Mouse (Mus musculus): ENCODE measurements around the gene Iqschfp. TPM values are rescaled to one million over a fixed set of nuclear protein-coding genes. Genes with fewer than 3 reads are reported as not detected.
A peak's percentile ranks its signal among the peaks of the same experiment; 100 is the strongest.

Iqschfp gene
- polyA plus RNA-seq, 1 experiment from 2014 or later: not detected

GRCm38 (mm10) chr3:68045475-68046416 is 153.7 kb downstream of the Iqschfp start:
- H3K9ac ChIP-seq (ENCODE audit: low read length): no peak overlapping the region
- no peak overlapping the region for H3K4me2 ChIP-seq (ENCODE audit: low read depth, low read length)
- no peak overlapping the region for H3K4me3 ChIP-seq (ENCODE audit: low read length)
- no peak overlapping the region for H3K27ac ChIP-seq (ENCODE audit: low read length)
- no peaks in the 10 kb centered on the region for H3K4me1 ChIP-seq (replicated peaks; ENCODE audit: control insufficient read depth, insufficient read depth, low read length)
- H3K9me3 ChIP-seq (ENCODE audit: control insufficient read depth, low read length): no peaks in the 10 kb centered on the region
- no peaks in the 10 kb centered on the region for H3K36me3 ChIP-seq (ENCODE audit: control insufficient read depth, insufficient read depth, low read length)
- no peaks in the 10 kb centered on the region for H3K27me3 ChIP-seq (ENCODE audit: control insufficient read depth, insufficient read depth, low read depth, low read length)
- ATAC-seq (ENCODE audit: low read depth): no peak
- 47% methylated on average over 9 of the region's 9 CpGs for WGBS

- no peak overlapping the region for H3K27ac ChIP-seq (ENCODE audit: low read length)
- no peaks in the 10 kb centered on the region for H3K36me3 ChIP-seq (ENCODE audit: control insufficient read depth, insufficient read depth, low read length)
- H3K4me1 ChIP-seq (replicated peaks; ENCODE audit: control insufficient read depth, insufficient read depth, low read length): no peaks in the 10 kb centered on the region
- no peak overlapping the region for H3K4me2 ChIP-seq (ENCODE audit: low read depth, low read length)
- peaks cover 3% of the 10 kb centered on the region; the same call in 1 of the 2 replicates for H3K27me3 ChIP-seq (ENCODE audit: control insufficient read depth, insufficient read depth, low read depth, low read length)
- no peak for ATAC-seq (ENCODE audit: low read depth)
- H3K9ac ChIP-seq (ENCODE audit: low read length): no peak overlapping the region
- 46% methylated on average over 2 of the region's 2 CpGs for WGBS
- no peak overlapping the region for H3K4me3 ChIP-seq (ENCODE audit: low read length)
- H3K9me3 ChIP-seq (ENCODE audit: control insufficient read depth, low read length): no peaks in the 10 kb centered on the region
Observed at GRCm38 (mm10) chr3:68053538-68053937, 161.5 kb downstream of the Iqschfp start.

GRCm38 (mm10) chr3:68055071-68055470 is 163.0 kb downstream of the Iqschfp start:
- H3K27ac ChIP-seq (ENCODE audit: low read length): no peak overlapping the region
- H3K4me2 ChIP-seq (ENCODE audit: low read depth, low read length): no peak overlapping the region
- no peak for ATAC-seq (ENCODE audit: low read depth)
- no peak overlapping the region for H3K9ac ChIP-seq (ENCODE audit: low read length)
- no peaks in the 10 kb centered on the region for H3K4me1 ChIP-seq (replicated peaks; ENCODE audit: control insufficient read depth, insufficient read depth, low read length)
- H3K36me3 ChIP-seq (ENCODE audit: control insufficient read depth, insufficient read depth, low read length): no peaks in the 10 kb centered on the region
- H3K4me3 ChIP-seq (ENCODE audit: low read length): no peak overlapping the region
- 32% methylated on average over 13 of the region's 13 CpGs for WGBS
- H3K27me3 ChIP-seq (ENCODE audit: control insufficient read depth, insufficient read depth, low read depth, low read length): peaks cover 3% of the 10 kb centered on the region; the same call in 1 of the 2 replicates
- H3K9me3 ChIP-seq (ENCODE audit: control insufficient read depth, low read length): no peaks in the 10 kb centered on the region

GRCm38 (mm10) chr3:68056373-68057275 is 164.6 kb downstream of the Iqschfp start:
- H3K4me2 ChIP-seq (ENCODE audit: low read depth, low read length): peak overlapping the region; percentile 54

GRCm38 (mm10) chr3:68059162-68059800 is 167.2 kb downstream of the Iqschfp start:
- H3K36me3 ChIP-seq (ENCODE audit: control insufficient read depth, insufficient read depth, low read length): no peaks in the 10 kb centered on the region
- no peak overlapping the region for H3K4me3 ChIP-seq (ENCODE audit: low read length)
- H3K4me1 ChIP-seq (replicated peaks; ENCODE audit: control insufficient read depth, insufficient read depth, low read length): no peaks in the 10 kb centered on the region
- no peak for ATAC-seq (ENCODE audit: low read depth)
- H3K4me2 ChIP-seq (ENCODE audit: low read depth, low read length): no peak overlapping the region
- no peak overlapping the region for H3K27ac ChIP-seq (ENCODE audit: low read length)
- peaks cover 3% of the 10 kb centered on the region; the same call in 1 of the 2 replicates for H3K27me3 ChIP-seq (ENCODE audit: control insufficient read depth, insufficient read depth, low read depth, low read length)
- H3K9ac ChIP-seq (ENCODE audit: low read length): no peak overlapping the region
- WGBS: 43% methylated on average over 2 of the region's 2 CpGs
- H3K9me3 ChIP-seq (ENCODE audit: control insufficient read depth, low read length): no peaks in the 10 kb centered on the region

More at GRCm38 (mm10) chr3:68056373-68057275, 164.6 kb downstream of the Iqschfp start:
- 37% methylated on average over 23 of the region's 23 CpGs for whole genome bisulfite sequencing
- peaks cover 3% of the 10 kb centered on the region; the same call in 1 of the 2 replicates for H3K27me3 ChIP-seq (ENCODE audit: control insufficient read depth, insufficient read depth, low read depth, low read length)
- ATAC-seq (ENCODE audit: low read depth): peak; percentile 26; the same call in 1 of the 2 replicates
- peak overlapping the region; percentile 50 for H3K4me3 ChIP-seq (ENCODE audit: low read length)
- no peak overlapping the region for H3K27ac ChIP-seq (ENCODE audit: low read length)
- no peaks in the 10 kb centered on the region for H3K4me1 ChIP-seq (replicated peaks; ENCODE audit: control insufficient read depth, insufficient read depth, low read length)
- H3K9me3 ChIP-seq (ENCODE audit: control insufficient read depth, low read length): no peaks in the 10 kb centered on the region
- H3K36me3 ChIP-seq (ENCODE audit: control insufficient read depth, insufficient read depth, low read length): no peaks in the 10 kb centered on the region
- H3K9ac ChIP-seq (ENCODE audit: low read length): peak overlapping the region; percentile 52

- H3K4me1 ChIP-seq (replicated peaks; ENCODE audit: control insufficient read depth, insufficient read depth, low read length): no peaks in the 10 kb centered on the region
- WGBS: 16% methylated on average over 12 of the region's 12 CpGs
- no peaks in the 10 kb centered on the region for H3K36me3 ChIP-seq (ENCODE audit: control insufficient read depth, insufficient read depth, low read length)
- no peaks in the 10 kb centered on the region for H3K9me3 ChIP-seq (ENCODE audit: control insufficient read depth, low read length)
- H3K9ac ChIP-seq (ENCODE audit: low read length): no peak within 1 kb of the TSS
- no peak for ATAC-seq (ENCODE audit: low read depth)
- H3K4me2 ChIP-seq (ENCODE audit: low read depth, low read length): no peak within 1 kb of the TSS
- H3K4me3 ChIP-seq (ENCODE audit: low read length): no peak within 1 kb of the TSS
- H3K27me3 ChIP-seq (ENCODE audit: control insufficient read depth, insufficient read depth, low read depth, low read length): no peaks in the 10 kb centered on the region
- no peak within 1 kb of the TSS for H3K27ac ChIP-seq (ENCODE audit: low read length)
Observed at GRCm38 (mm10) chr3:68064731-68065130, 172.7 kb downstream of the Iqschfp start, which contains the start of gene Schip1. Gene Schip1, plus strand, starts transcription at chr3:68064802.

- ATAC-seq (ENCODE audit: low read depth): no peak
- Histone ChIP-seq H3K27ac (ENCODE audit: low read length) (no peak overlapping the region), H3K27me3 (ENCODE audit: control insufficient read depth, insufficient read depth, low read depth, low read length) (no peaks in the 10 kb centered on the region), H3K4me1 (replicated peaks; ENCODE audit: control insufficient read depth, insufficient read depth, low read length) (no peaks in the 10 kb centered on the region), H3K9ac (ENCODE audit: low read length) (no peak overlapping the region), H3K36me3 (ENCODE audit: control insufficient read depth, insufficient read depth, low read length) (no peaks in the 10 kb centered on the region), H3K4me2 (ENCODE audit: low read depth, low read length) (no peak overlapping the region), H3K4me3 (ENCODE audit: low read length) (no peak overlapping the region), H3K9me3 (ENCODE audit: control insufficient read depth, low read length) (no peaks in the 10 kb centered on the region)
- WGBS: 64% methylated on average over 9 of the region's 9 CpGs
Observed at GRCm38 (mm10) chr3:68071395-68072386, 179.7 kb downstream of the Iqschfp start.

- H3K27me3 ChIP-seq (ENCODE audit: control insufficient read depth, insufficient read depth, low read depth, low read length): no peaks in the 10 kb centered on the region
- H3K4me3 ChIP-seq (ENCODE audit: low read length): no peak overlapping the region
- H3K9me3 ChIP-seq (ENCODE audit: control insufficient read depth, low read length): no peaks in the 10 kb centered on the region
- WGBS: 63% methylated on average over 4 of the region's 4 CpGs
- H3K9ac ChIP-seq (ENCODE audit: low read length): no peak overlapping the region
- no peak overlapping the region for H3K4me2 ChIP-seq (ENCODE audit: low read depth, low read length)
- ATAC-seq (ENCODE audit: low read depth): no peak
- H3K4me1 ChIP-seq (replicated peaks; ENCODE audit: control insufficient read depth, insufficient read depth, low read length): no peaks in the 10 kb centered on the region
- no peak overlapping the region for H3K27ac ChIP-seq (ENCODE audit: low read length)
- no peaks in the 10 kb centered on the region for H3K36me3 ChIP-seq (ENCODE audit: control insufficient read depth, insufficient read depth, low read length)
Observed at GRCm38 (mm10) chr3:68077406-68077805, 185.4 kb downstream of the Iqschfp start.

Measured in lung, embryonic 16.5 days (tissue).